Mouse (Mus musculus) midbrain, embryonic 14.5 days (tissue): ENCODE measurements around the gene Nsa2. TPM values are rescaled to one million over a fixed set of nuclear protein-coding genes. Genes with fewer than 3 reads are reported as not detected.

ENCODE experiments used
- ATAC-seq: fragments of 200-750 bp; cut with Nextera tagmentation; 2 replicates; pipeline ENCODE4 v1.8.0; 2017; ENCODE audit warnings: moderate number of reproducible peaks, moderate library complexity; ENCODE audit not compliant: low FRiP score, low TSS enrichment
- DNase-seq: peaks from one replicate; pipeline ENCODE4 v3.0.0-alpha.2; 2015
- H3K27ac ChIP-seq: fragments of 300-500 bp; sonication (generic); replicated peaks from 2 replicates; pipeline ENCODE4 v1.5.1; 2014; ENCODE audit warnings: mild to moderate bottlenecking, low read depth, low read length, moderate library complexity
- H3K27me3 ChIP-seq: fragments of 300-500 bp; sonication (generic); 2 replicates; pipeline ENCODE4 v1.6.1; 2014; ENCODE audit warnings: low read length, control low read depth, mixed read lengths; ENCODE audit not compliant: control insufficient read depth, insufficient read depth
- H3K36me3 ChIP-seq: fragments of 300-500 bp; sonication (generic); 2 replicates; pipeline ENCODE4 v1.6.1; 2014; ENCODE audit warnings: low read length, control low read depth; ENCODE audit not compliant: control insufficient read depth, insufficient read depth
- H3K4me1 ChIP-seq: fragments of 300-500 bp; sonication (generic); 2 replicates; pipeline ENCODE4 v1.6.1; 2014; ENCODE audit warnings: mild to moderate bottlenecking, antibody characterized with exemption, low read length, control low read depth; ENCODE audit not compliant: control insufficient read depth, insufficient read depth
- H3K4me2 ChIP-seq: fragments of 300-500 bp; sonication (generic); 2 replicates; pipeline ENCODE4 v1.6.1; 2014; ENCODE audit warnings: mild to moderate bottlenecking, low read length, moderate library complexity
- H3K4me3 ChIP-seq: fragments of 300-500 bp; sonication (generic); replicated peaks from 2 replicates; pipeline ENCODE4 v1.5.1; 2014; ENCODE audit warnings: low read depth, low read length
- H3K9ac ChIP-seq: fragments of 300-500 bp; sonication (generic); replicated peaks from 2 replicates; pipeline ENCODE4 v1.6.1; 2014; ENCODE audit warnings: mild to moderate bottlenecking, low read length, moderate library complexity
- H3K9me3 ChIP-seq: fragments of 300-500 bp; sonication (generic); 2 replicates; pipeline ENCODE4 v1.6.1; 2016; ENCODE audit warnings: low read length, control low read depth, mixed read lengths; ENCODE audit not compliant: control insufficient read depth
- whole genome bisulfite sequencing: fragments of 180-500 bp; shearing (Covaris S2); extraction: QIAGEN DNeasy Blood & Tissue Kit; methylation state at CpG from one replicate; pipeline ENCODE4 v1.1.7; 2014; 5-methylcytosine and 5-hydroxymethylcytosine counted together
- polyA plus RNA-seq: library from polyadenylated mRNA; unstranded; fragments of >200 nt; fragmentation: Nextera tagmentation; extraction: Ambion mirVana; gene quantifications from 2 replicates; pipeline ENCODE4 v1.2.1, GENCODE M21; 2014

Gene Nsa2
- polyA plus RNA-seq, result 46.1 and 48.1 TPM in 2 replicates

GRCm38 (mm10) chr13:97137466-97138400, at the start of gene Nsa2, which contains the start of gene Gfm2:
TSS of gene Nsa2 (minus strand) at chr13:97137937.
TSS of gene Gfm2 (plus strand) at chr13:97137937.
- H3K4me1 ChIP-seq, result peaks cover 11% of the 10 kb centered on the region
- no peaks in the 10 kb centered on the region for H3K9me3 ChIP-seq
- peak within 1 kb of the TSS; percentile 88 for H3K9ac ChIP-seq
- ATAC-seq (peak; percentile 95), DNase-seq (peak; percentile 96)
- under 1% methylated on average over 57 of the region's 57 CpGs for WGBS
- H3K4me2 ChIP-seq, result peak within 1 kb of the TSS; percentile 66
- no peaks in the 10 kb centered on the region for H3K27me3 ChIP-seq
- H3K27ac ChIP-seq, result peak within 1 kb of the TSS; percentile 89
- peak within 1 kb of the TSS; percentile 80 for H3K4me3 ChIP-seq
- peaks cover 17% of the 10 kb centered on the region for H3K36me3 ChIP-seq

- no peak overlapping the region for H3K4me3 ChIP-seq
- H3K4me2 ChIP-seq, result no peak overlapping the region
- WGBS, result 85% methylated on average over 4 of the region's 4 CpGs
- H3K27me3 ChIP-seq, result no peaks in the 10 kb centered on the region
- H3K4me1 ChIP-seq, result no peaks in the 10 kb centered on the region
- ATAC-seq (no peak), DNase-seq (no peak)
- no peaks in the 10 kb centered on the region for H3K36me3 ChIP-seq
- no peaks in the 10 kb centered on the region for H3K9me3 ChIP-seq
- H3K27ac ChIP-seq, result no peak overlapping the region
- H3K9ac ChIP-seq, result no peak overlapping the region
Measured at GRCm38 (mm10) chr13:97186346-97186745, 48.6 kb upstream of the Nsa2 start.

GRCm38 (mm10) chr13:97184656-97185055, 46.9 kb upstream of the Nsa2 start:
- H3K9ac ChIP-seq, result no peak overlapping the region
- H3K36me3 ChIP-seq, result peaks cover 10% of the 10 kb centered on the region; the same call in 1 of the 2 replicates
- H3K27me3 ChIP-seq, result no peaks in the 10 kb centered on the region
- no peaks in the 10 kb centered on the region for H3K9me3 ChIP-seq
- 64% methylated on average over 5 of the region's 5 CpGs for WGBS
- H3K4me2 ChIP-seq, result no peak overlapping the region
- H3K4me1 ChIP-seq, result no peaks in the 10 kb centered on the region
- peak; percentile 25 for DNase-seq
- no peak overlapping the region for H3K4me3 ChIP-seq
- no peak for ATAC-seq
- H3K27ac ChIP-seq, result no peak overlapping the region

- no peak overlapping the region for H3K4me3 ChIP-seq
- 95% methylated on average over 2 of the region's 2 CpGs for WGBS
- ATAC-seq (no peak), DNase-seq (no peak)
- no peak overlapping the region for H3K4me2 ChIP-seq
- H3K4me1 ChIP-seq, result no peaks in the 10 kb centered on the region
- no peaks in the 10 kb centered on the region for H3K27me3 ChIP-seq
- H3K36me3 ChIP-seq, result peaks cover 15% of the 10 kb centered on the region; the same call in 1 of the 2 replicates
- H3K27ac ChIP-seq, result no peak overlapping the region
- H3K9me3 ChIP-seq, result no peaks in the 10 kb centered on the region
- H3K9ac ChIP-seq, result no peak overlapping the region
Measured at GRCm38 (mm10) chr13:97184168-97184567, 46.4 kb upstream of the Nsa2 start.

- no peak overlapping the region for H3K27ac ChIP-seq
- H3K9me3 ChIP-seq, result no peaks in the 10 kb centered on the region
- 78% methylated on average over 4 of the region's 4 CpGs for WGBS
- no peaks in the 10 kb centered on the region for H3K27me3 ChIP-seq
- H3K4me3 ChIP-seq, result no peak overlapping the region
- H3K4me2 ChIP-seq, result no peak overlapping the region
- H3K9ac ChIP-seq, result no peak overlapping the region
- ATAC-seq (no peak), DNase-seq (no peak)
- H3K36me3 ChIP-seq, result peaks cover 22% of the 10 kb centered on the region
- H3K4me1 ChIP-seq, result no peaks in the 10 kb centered on the region
Measured at GRCm38 (mm10) chr13:97182821-97183220, 45.1 kb upstream of the Nsa2 start.

- H3K4me3 ChIP-seq, result no peak overlapping the region
- no peaks in the 10 kb centered on the region for H3K27me3 ChIP-seq
- peak overlapping the region; percentile 46; the same call in 1 of the 2 replicates for H3K27ac ChIP-seq
- H3K9me3 ChIP-seq, result no peaks in the 10 kb centered on the region
- H3K9ac ChIP-seq, result no peak overlapping the region
- H3K4me1 ChIP-seq, result no peaks in the 10 kb centered on the region
- no peak for ATAC-seq
- 47% methylated on average over 6 of the region's 6 CpGs for WGBS
- H3K4me2 ChIP-seq, result no peak overlapping the region
- peak; percentile 20 for DNase-seq
- H3K36me3 ChIP-seq, result peaks cover 43% of the 10 kb centered on the region
Measured at GRCm38 (mm10) chr13:97180113-97180828, 42.5 kb upstream of the Nsa2 start.

GRCm38 (mm10) chr13:97178943-97179342, 41.2 kb upstream of the Nsa2 start:
- no peaks in the 10 kb centered on the region for H3K9me3 ChIP-seq
- H3K36me3 ChIP-seq, result peaks cover 56% of the 10 kb centered on the region
- H3K9ac ChIP-seq, result no peak overlapping the region
- WGBS, result 65% methylated on average over 7 of the region's 7 CpGs
- no peaks in the 10 kb centered on the region for H3K27me3 ChIP-seq
- no peak overlapping the region for H3K4me3 ChIP-seq
- ATAC-seq (no peak), DNase-seq (no peak)
- no peaks in the 10 kb centered on the region for H3K4me1 ChIP-seq
- H3K4me2 ChIP-seq, result no peak overlapping the region
- H3K27ac ChIP-seq, result no peak overlapping the region

GRCm38 (mm10) chr13:97176731-97177130, 39.0 kb upstream of the Nsa2 start:
- whole genome bisulfite sequencing, result 72% methylated on average over 5 of the region's 5 CpGs
- no peak for ATAC-seq
- Histone ChIP-seq H3K9me3 (no peaks in the 10 kb centered on the region), H3K36me3 (peaks cover 75% of the 10 kb centered on the region), H3K9ac (no peak overlapping the region), H3K27me3 (no peaks in the 10 kb centered on the region), H3K4me2 (no peak overlapping the region), H3K4me1 (no peaks in the 10 kb centered on the region), H3K27ac (no peak overlapping the region), H3K4me3 (no peak overlapping the region)
- no peak for DNase-seq
